Mouse (Mus musculus) hindbrain, embryonic 11.5 days (tissue): ENCODE data around the gene Atp11a. TPM values are rescaled to one million over a fixed set of nuclear protein-coding genes. Genes with fewer than 3 reads are reported as not detected.

Experiments used
- ATAC-seq: fragments of 200-750 bp; cut with Nextera tagmentation; 2 replicates; pipeline ENCODE4 v1.8.0; 2017; ENCODE audit warnings: mild to moderate bottlenecking, moderate TSS enrichment, moderate library complexity; ENCODE audit not compliant: low FRiP score
- DNase-seq: peaks from one replicate; pipeline ENCODE4 v3.0.0-alpha.2; 2015; ENCODE audit warnings: low spot score
- H3K27ac ChIP-seq: fragments of 300-500 bp; sonication (generic); 2 replicates; pipeline ENCODE4 v1.5.1; 2014; ENCODE audit warnings: mild to moderate bottlenecking, low read depth, low read length
- H3K27me3 ChIP-seq: fragments of 300-500 bp; sonication (generic); 2 replicates; pipeline ENCODE4 v1.6.1; 2014; ENCODE audit warnings: mild to moderate bottlenecking, low read length, moderate library complexity, mixed read lengths; ENCODE audit not compliant: control insufficient read depth, insufficient read depth
- H3K36me3 ChIP-seq: fragments of 300-500 bp; sonication (generic); 2 replicates; pipeline ENCODE4 v1.6.1; 2014; ENCODE audit warnings: mild to moderate bottlenecking, low read length, moderate library complexity, mixed read lengths; ENCODE audit not compliant: control insufficient read depth, insufficient read depth
- H3K4me1 ChIP-seq: fragments of 300-500 bp; sonication (generic); replicated peaks from 2 replicates; pipeline ENCODE4 v1.6.1; 2014; ENCODE audit warnings: low read length, mixed read lengths; ENCODE audit not compliant: control insufficient read depth, insufficient read depth
- H3K4me2 ChIP-seq: fragments of 300-500 bp; sonication (generic); replicated peaks from 2 replicates; pipeline ENCODE4 v1.6.1; 2014; ENCODE audit warnings: mild to moderate bottlenecking, low read depth, low read length
- H3K4me3 ChIP-seq: fragments of 300-500 bp; sonication (generic); 2 replicates; pipeline ENCODE4 v1.5.1; 2014; ENCODE audit warnings: low read depth, low read length
- H3K9ac ChIP-seq: fragments of 300-500 bp; sonication (generic); 2 replicates; pipeline ENCODE4 v1.6.1; 2014; ENCODE audit warnings: low read depth, low read length
- H3K9me3 ChIP-seq: fragments of 300-500 bp; sonication (generic); 2 replicates; pipeline ENCODE4 v1.6.1; 2016; ENCODE audit warnings: low read length; ENCODE audit not compliant: control insufficient read depth
- WGBS: fragments of 180-500 bp; shearing (Covaris S2); extraction: QIAGEN DNeasy Blood & Tissue Kit; methylation state at CpG from one replicate; pipeline ENCODE4 v1.1.7; 2014; 5-methylcytosine and 5-hydroxymethylcytosine counted together
- polyA plus RNA-seq: library from polyadenylated mRNA; unstranded; fragments of >200 nt; fragmentation: Nextera tagmentation; extraction: Ambion mirVana; gene quantifications from 2 replicates; pipeline ENCODE4 v1.2.1, GENCODE M21; 2014

Atp11a gene
- polyA plus RNA-seq, 1 experiment from 2014 or later = 12.0 TPM

DNA sequence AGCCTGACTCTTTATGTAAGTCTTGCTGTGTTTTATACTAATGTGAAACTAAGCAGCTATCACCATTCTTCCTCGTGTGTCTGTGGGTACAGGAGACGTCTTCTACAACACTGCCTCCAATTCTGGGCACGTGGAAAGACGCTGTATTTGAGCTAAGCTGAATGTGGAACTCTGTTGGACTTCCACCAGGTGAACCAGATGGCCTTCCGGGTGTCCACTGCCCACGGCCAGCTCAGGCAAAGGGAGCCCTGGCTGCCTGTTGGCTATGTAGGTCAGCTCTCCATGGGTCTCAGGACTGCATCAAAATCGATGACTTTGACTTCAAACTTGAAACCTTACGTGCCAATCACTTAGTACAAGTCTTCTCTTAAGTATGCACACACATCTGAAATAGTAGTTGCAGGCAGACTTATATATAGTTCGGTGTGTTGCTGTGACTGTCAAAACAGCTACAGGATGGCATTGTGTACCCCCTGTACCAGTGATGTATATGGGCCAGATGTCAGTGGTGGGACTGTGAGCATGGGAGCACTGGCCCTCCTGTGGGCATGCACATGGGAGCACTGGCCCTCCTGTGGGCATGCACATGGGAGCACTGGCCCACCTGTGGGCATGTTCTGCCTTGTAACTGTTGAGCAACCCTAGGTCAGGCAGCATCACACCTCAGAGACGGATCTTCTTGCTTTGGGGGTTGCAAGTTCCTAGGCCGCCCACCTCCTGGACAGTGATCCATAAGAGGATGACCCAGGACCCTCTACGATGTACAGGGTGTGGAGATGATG is 137.2 kb downstream of the Atp11a start:
- Histone ChIP-seq H3K9me3 (no peaks in the 10 kb centered on the region), H3K9ac (no peak overlapping the region), H3K36me3 (no peaks in the 10 kb centered on the region), H3K27ac (no peak overlapping the region), H3K4me3 (no peak overlapping the region), H3K27me3 (no peaks in the 10 kb centered on the region), H3K4me1 (no peaks in the 10 kb centered on the region), H3K4me2 (no peak overlapping the region)
- 86% methylated on average over 12 of the region's 12 CpGs for WGBS
- DNase-seq (no peak), ATAC-seq (no peak)

DNA sequence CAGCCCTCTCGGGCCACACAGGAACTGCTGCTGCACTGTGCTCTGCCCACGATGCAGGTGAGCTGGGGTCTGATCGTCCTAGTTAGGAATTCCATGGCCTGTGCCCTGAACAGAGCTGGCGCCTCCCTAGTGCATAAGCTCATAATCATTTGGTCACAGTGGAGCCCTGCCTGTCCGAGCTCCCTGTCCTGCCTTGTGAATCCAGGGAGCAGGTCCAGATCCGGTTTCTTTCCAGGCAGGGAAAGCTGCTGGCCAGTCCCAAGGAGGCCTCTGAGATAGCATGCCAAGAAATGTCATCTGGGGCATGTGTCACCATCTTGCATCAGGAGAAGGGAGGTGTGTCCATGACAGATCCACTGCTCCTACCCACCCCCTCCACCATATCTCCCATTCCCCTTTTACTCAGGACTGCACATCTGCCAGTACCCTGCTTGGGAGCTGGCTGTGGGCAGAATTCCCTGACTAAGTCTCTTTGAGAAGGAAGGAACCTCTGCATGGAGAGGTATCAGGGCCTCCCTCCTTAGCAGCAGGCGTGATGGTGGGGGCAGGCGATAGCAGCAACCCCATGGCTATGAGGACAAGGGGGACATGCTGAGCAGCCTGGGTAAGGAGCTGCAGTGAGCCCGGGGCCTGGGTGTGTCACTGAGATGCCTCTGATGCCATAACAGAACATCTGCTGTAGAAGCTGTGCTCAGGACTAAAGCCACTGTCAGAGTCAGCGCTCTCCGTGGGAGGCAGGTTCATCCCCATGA is 138.1 kb downstream of the Atp11a start:
- H3K9ac ChIP-seq = no peak overlapping the region
- H3K4me1 ChIP-seq = no peaks in the 10 kb centered on the region
- no peaks in the 10 kb centered on the region for H3K27me3 ChIP-seq
- H3K36me3 ChIP-seq = no peaks in the 10 kb centered on the region
- H3K27ac ChIP-seq = peak overlapping the region; percentile 27; the same call in 1 of the 2 replicates
- 79% methylated on average over 11 of the region's 11 CpGs for WGBS
- no peak overlapping the region for H3K4me3 ChIP-seq
- ATAC-seq (no peak; the same call in 1 of the 2 replicates), DNase-seq (no peak)
- H3K4me2 ChIP-seq = no peak overlapping the region
- H3K9me3 ChIP-seq = no peaks in the 10 kb centered on the region

DNA sequence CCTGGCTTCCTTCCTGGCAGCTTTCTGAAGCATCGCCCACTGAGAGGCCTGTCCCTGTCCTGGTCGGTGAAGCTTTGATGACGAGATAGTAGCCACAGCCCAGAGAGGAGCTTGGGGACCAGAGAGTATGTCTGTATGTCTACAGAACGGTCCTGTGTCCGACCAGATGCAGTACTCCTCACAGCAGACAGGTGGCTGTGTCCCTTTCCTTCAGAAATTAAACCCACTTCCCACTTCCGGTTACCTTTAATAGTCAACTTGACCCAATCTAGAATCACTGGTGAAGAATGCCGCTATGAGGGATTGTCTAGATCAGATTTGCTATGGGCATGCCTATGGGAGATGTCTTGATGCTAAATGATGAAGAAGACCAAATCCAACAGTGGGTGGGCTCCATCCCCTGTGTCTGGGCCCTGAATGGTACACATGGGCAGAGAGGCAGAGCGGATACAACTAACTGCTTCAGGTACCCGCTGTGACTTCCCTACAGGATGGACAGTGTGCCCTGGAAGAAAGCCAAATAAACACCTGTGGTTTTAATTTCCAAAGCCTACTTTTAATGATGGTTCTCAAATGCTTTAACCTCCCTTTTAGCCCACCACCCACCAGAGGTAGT is 138.8 kb downstream of the Atp11a start:
- Histone ChIP-seq H3K4me3 (no peak overlapping the region), H3K27ac (no peak overlapping the region), H3K4me1 (no peaks in the 10 kb centered on the region), H3K9me3 (no peaks in the 10 kb centered on the region), H3K27me3 (no peaks in the 10 kb centered on the region), H3K36me3 (no peaks in the 10 kb centered on the region), H3K4me2 (no peak overlapping the region), H3K9ac (no peak overlapping the region)
- ATAC-seq (no peak), DNase-seq (no peak)
- 72% methylated on average over 9 of the region's 9 CpGs for WGBS

DNA sequence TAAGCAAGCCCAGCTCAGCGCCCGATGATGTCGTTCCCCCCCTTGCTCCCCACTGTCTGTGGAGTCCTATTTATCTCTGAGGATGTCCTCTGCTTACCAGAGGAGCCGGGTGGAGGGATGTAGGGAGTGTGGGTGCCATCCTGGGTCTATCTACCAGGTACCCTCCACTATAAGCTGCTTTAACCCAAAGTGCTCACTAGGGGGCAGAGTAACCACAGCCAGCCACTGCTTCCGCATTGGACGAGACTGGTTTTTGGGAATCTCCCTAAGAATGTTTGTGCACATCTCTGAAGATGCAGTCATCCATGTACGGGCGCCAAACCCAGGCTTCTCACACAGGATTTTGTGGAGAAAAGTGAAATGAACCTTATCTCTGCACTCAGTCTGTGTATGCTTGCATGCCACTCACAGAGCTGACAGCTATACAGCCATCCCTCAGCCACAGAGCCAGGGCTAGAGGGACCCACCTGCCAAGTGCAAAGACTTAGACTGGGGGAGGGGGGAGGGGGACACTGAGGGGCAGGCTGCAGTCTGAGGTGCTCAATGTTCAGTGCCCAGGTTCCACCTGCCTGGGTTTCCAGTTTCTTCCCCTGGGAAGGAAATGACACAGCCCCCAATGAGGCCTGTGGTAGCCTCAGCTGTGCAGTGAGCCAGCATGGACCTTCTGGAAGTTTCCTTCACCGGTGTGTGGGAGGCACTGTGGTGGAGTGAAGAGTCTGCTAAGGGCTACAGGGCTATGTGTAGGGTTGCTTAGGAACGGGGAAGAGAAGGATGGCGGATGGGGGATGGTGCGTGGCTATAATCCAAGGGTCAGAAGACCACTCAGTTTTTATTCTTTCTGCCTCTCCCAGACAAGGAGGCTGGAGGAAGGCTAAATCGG is 139.9 kb downstream of the Atp11a start:
- Histone ChIP-seq H3K9me3 (no peaks in the 10 kb centered on the region), H3K4me1 (no peaks in the 10 kb centered on the region), H3K27me3 (no peaks in the 10 kb centered on the region), H3K36me3 (no peaks in the 10 kb centered on the region), H3K9ac (no peak overlapping the region), H3K4me3 (no peak overlapping the region), H3K4me2 (no peak overlapping the region), H3K27ac (no peak overlapping the region)
- peak; percentile 33; the same call in 1 of the 2 replicates for ATAC-seq
- peak; percentile 75 for DNase-seq
- WGBS = 58% methylated on average over 13 of the region's 13 CpGs

DNA sequence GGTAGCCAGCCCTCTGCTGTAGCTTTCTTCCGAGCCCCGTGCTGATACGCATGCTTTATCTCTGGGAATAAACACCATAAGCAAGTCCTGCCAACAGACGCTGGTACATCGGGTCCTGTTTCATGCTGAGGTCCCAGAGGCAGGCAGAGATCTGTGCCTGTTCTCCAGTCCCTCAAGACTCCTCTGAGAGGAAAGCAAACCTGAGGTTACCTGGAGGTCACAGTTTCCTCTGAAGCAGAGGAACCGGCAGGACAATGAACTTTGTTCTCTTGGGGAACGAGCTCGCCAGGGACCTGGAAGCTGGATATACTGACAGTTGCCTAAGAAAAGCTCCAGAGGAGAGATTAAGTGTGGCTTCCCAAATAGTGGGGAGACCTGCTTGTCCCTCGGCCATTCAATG is 141.0 kb downstream of the Atp11a start:
- Histone ChIP-seq H3K4me2 (no peak overlapping the region), H3K4me1 (no peaks in the 10 kb centered on the region), H3K36me3 (no peaks in the 10 kb centered on the region), H3K27ac (no peak overlapping the region), H3K4me3 (no peak overlapping the region), H3K9me3 (no peaks in the 10 kb centered on the region), H3K27me3 (no peaks in the 10 kb centered on the region), H3K9ac (no peak overlapping the region)
- DNase-seq (no peak), ATAC-seq (no peak)
- 68% methylated on average over 9 of the region's 9 CpGs for WGBS

DNA sequence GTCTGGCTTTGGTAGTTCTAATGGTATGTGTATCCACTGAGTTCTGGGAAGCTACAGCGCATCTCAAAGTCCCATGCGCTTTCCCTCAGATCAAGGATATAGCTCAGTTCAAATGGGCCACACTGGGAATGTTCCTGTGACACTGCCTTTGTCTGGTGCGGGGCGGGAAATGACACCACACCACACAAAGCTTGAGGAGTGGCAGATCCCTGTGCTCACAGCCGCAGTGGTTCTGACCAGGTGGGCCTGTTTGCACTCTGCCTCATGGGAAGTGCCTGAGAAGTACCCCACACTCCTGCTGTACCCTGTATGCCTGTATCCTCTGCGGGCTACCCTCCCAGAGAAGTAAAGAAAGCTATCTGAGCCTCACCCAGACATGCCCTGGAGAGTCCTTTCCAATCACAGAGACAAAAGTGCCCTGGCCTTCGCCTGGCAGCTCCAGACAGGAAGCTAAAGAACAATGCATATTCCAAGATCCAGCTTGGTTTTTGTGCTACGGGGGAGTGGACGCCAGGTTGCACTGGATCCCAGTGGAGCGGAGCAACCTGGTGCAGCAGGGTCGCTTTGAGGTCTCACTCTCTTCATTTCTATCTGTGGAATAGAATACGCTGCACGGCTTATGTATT is 147.1 kb downstream of the Atp11a start:
- Histone ChIP-seq H3K4me1 (no peaks in the 10 kb centered on the region), H3K27ac (no peak overlapping the region)
- WGBS = 90% methylated on average over 13 of the region's 13 CpGs

DNA sequence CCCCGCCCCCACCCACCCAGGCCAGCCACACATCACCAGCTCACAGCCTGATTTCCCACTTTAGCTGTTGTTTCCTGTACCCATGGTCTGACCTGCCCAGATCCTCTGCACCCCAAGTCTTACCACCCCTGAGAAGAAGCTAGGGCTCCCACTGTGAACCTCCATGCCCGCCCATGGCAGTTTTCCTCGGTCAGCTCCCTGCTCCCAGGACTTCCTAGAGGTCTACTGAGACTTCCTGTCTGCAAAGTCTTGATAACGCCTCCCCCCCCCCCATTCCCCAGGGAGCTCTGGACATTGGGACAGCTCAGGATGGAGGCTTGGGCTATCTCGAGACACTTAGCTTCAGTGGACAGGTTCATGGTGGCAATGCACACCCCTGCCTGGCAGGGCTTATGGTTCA is 148.3 kb downstream of the Atp11a start:
- Histone ChIP-seq H3K4me1 (no peaks in the 10 kb centered on the region), H3K4me3 (no peak overlapping the region), H3K9me3 (no peaks in the 10 kb centered on the region), H3K36me3 (no peaks in the 10 kb centered on the region), H3K4me2 (no peak overlapping the region), H3K27ac (no peak overlapping the region), H3K9ac (no peak overlapping the region), H3K27me3 (no peaks in the 10 kb centered on the region)
- DNase-seq = no peak
- WGBS = 84% methylated on average over 5 of the region's 5 CpGs
- no peak for ATAC-seq

More for the DNA sequence above, 147.1 kb downstream of the Atp11a start:
- Histone ChIP-seq H3K4me3 (no peak overlapping the region), H3K27me3 (no peaks in the 10 kb centered on the region), H3K4me2 (no peak overlapping the region), H3K9ac (no peak overlapping the region), H3K36me3 (no peaks in the 10 kb centered on the region), H3K9me3 (no peaks in the 10 kb centered on the region)
- ATAC-seq = no peak
- DNase-seq = no peak
